ENCODE assay signal across 30 mouse cellular contexts in the genomic region with DNA sequence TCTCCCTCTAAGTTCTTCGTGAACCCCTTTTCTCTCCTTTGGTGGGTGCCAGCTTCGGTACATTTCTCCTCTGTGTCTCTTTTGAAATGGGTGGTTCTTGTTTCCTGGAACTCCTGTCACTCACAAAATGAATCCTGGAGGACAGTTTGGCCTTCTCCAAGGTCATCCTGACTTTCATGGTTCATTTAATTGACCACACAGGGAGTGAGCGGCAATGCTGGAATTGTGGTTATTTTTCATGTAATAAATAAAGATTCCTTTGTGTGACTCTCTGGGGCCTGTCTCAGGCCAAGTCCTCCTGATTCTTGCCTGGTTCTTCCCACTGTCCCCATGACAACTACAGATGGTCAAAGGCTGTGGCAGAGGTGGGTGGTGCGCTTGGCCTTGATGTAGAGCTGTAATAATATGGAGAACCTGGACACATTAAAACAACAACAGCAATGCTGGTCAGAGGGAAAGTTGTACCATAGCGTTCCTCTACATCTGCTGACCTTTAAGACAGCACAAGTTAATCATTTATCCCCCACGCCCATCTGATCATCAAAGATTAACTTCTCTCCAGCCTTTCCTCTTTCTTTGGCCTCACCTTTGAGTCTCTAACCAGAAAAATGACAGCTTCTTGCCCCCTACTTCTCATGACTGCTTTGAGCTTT. TPM values are rescaled to one million over a fixed set of nuclear protein-coding genes. Genes with fewer than 3 reads are reported as not detected.
DNase-seq lines count a peak whose midpoint lies in the region; ATAC-seq lines count a peak whose summit lies in the region.
"Had no signal": no experiment of that assay in that cellular context is flagged by ENCODE, and none has a peak within 500 bp of the region (broad histone marks: within the 10 kb centered on the region; RNA-seq: fewer than 3 reads in every experiment).

No protein-coding gene starts in this region.

- no peak overlapping the region for H3K4me2 ChIP-seq in intestine, embryonic 14.5 days (ENCODE audit: low read length)
- no peak overlapping the region for H3K4me2 ChIP-seq in kidney, embryonic 15.5 days
- H3K4me2 ChIP-seq: embryonic facial prominence, embryonic 13.5 days; forebrain, embryonic 12.5 days; heart, embryonic 15.5 days; hindbrain, embryonic 14.5 days; midbrain, embryonic 12.5 days had no signal

- peak; percentile 50; the same call in 1 of the 2 replicates for ATAC-seq in intestine, embryonic 14.5 days (replicated peaks; ENCODE audit: low FRiP score, low TSS enrichment, low read depth)
- peak; percentile 37; the same call in 1 of the 2 replicates for ATAC-seq in kidney, embryonic 15.5 days (replicated peaks; ENCODE audit: low FRiP score)
- no peak for ATAC-seq in frontal cortex, adult (ENCODE audit: low TSS enrichment)

- H3K9ac ChIP-seq in intestine, embryonic 14.5 days (ENCODE audit: low read length): no peak overlapping the region
- no peak overlapping the region for H3K9ac ChIP-seq in kidney, embryonic 15.5 days
- H3K9ac ChIP-seq: embryonic facial prominence, embryonic 13.5 days; forebrain, embryonic 12.5 days; heart, embryonic 15.5 days; hindbrain, embryonic 14.5 days; midbrain, embryonic 12.5 days had no signal

- no peak overlapping the region for H3K4me3 ChIP-seq in intestine, embryonic 14.5 days (ENCODE audit: low read depth, low read length)
- H3K4me3 ChIP-seq in kidney, embryonic 15.5 days (replicated peaks): no peak overlapping the region
- H3K4me3 ChIP-seq: embryonic facial prominence, embryonic 13.5 days; erythroblast, embryonic 14.5 days; forebrain, embryonic 12.5 days; heart, embryonic 15.5 days; midbrain, embryonic 12.5 days had no signal

- H3K36me3 ChIP-seq in intestine, embryonic 14.5 days (ENCODE audit: control insufficient read depth, insufficient read depth, low read length): no peaks in the 10 kb centered on the region
- H3K36me3 ChIP-seq in kidney, embryonic 15.5 days: peaks cover 57% of the 10 kb centered on the region
- H3K36me3 ChIP-seq: embryonic facial prominence, embryonic 13.5 days; forebrain, embryonic 12.5 days; heart, embryonic 15.5 days; midbrain, embryonic 12.5 days had no signal

- 88% methylated on average over 6 of the region's 6 CpGs for WGBS in intestine, embryonic 14.5 days
- WGBS in kidney, embryonic 15.5 days: 75% methylated on average over 6 of the region's 6 CpGs

- no peak for DNase-seq in intestine, embryonic 14.5 days (ENCODE audit: low spot score)
- peak; percentile 79 for DNase-seq in kidney, adult 11 months
- DNase-seq in kidney, postnatal 36 days: peak; percentile 70 to 87
- no peak for DNase-seq in natural killer cell, adult 2 months (ENCODE audit: low spot score in 2 of 2)
- no peak for DNase-seq in heart, postnatal 36 days
- no peak for DNase-seq in cerebellum, adult 11 months
- DNase-seq: adrenal gland, postnatal 36 days; cerebellum, postnatal 14 days; embryo, embryonic 11 days; gastrocnemius, postnatal 36 days; heart, postnatal 4 days; layer of hippocampus, adult 9-11 months; lung, postnatal 10 days; right cerebral cortex, postnatal 25 days had no signal

- no peaks in the 10 kb centered on the region for H3K9me3 ChIP-seq in intestine, embryonic 14.5 days (ENCODE audit: control insufficient read depth, low read length)
- no peaks in the 10 kb centered on the region for H3K9me3 ChIP-seq in kidney, embryonic 15.5 days (replicated peaks)
- H3K9me3 ChIP-seq: embryonic facial prominence, embryonic 13.5 days; forebrain, embryonic 12.5 days; heart, embryonic 15.5 days; midbrain, embryonic 12.5 days had no signal

- peaks cover 7% of the 10 kb centered on the region; the same call in 1 of the 2 replicates for H3K4me1 ChIP-seq in intestine, embryonic 14.5 days (replicated peaks; ENCODE audit: control insufficient read depth, insufficient read depth, low read length)
- H3K4me1 ChIP-seq in kidney, embryonic 15.5 days: peaks cover 68% of the 10 kb centered on the region

- intact Hi-C loops in heart, postnatal 36 days (cut with DNase I): no loop called here

- no peak overlapping the region for H3K27ac ChIP-seq in intestine, embryonic 14.5 days (ENCODE audit: low read depth)
- peak overlapping the region; percentile 80 for H3K27ac ChIP-seq in kidney, embryonic 15.5 days
- H3K27ac ChIP-seq: embryonic facial prominence, embryonic 13.5 days; forebrain, embryonic 12.5 days; heart, embryonic 15.5 days; hindbrain, embryonic 14.5 days; midbrain, embryonic 12.5 days had no signal

- H3K27me3 ChIP-seq in intestine, embryonic 14.5 days (replicated peaks; ENCODE audit: control insufficient read depth, insufficient read depth, low read length): no peaks in the 10 kb centered on the region
- H3K27me3 ChIP-seq in kidney, embryonic 15.5 days: no peaks in the 10 kb centered on the region

RNA-seq across cellular contexts. Expression of a gene that starts 54.0 kb away (rescaled TPM):
- 4.5 and 7.0 TPM in 2 replicates for polyA plus RNA-seq in intestine, embryonic 14.5 days (2014; fragmentation: Nextera tagmentation; extraction: Ambion mirVana)
- polyA plus RNA-seq in kidney, embryonic 15.5 days (2015; fragmentation: Nextera tagmentation; extraction: Ambion mirVana): 2.2 and 2.3 TPM in 2 replicates
- total RNA-seq in heart, postnatal 36 days (2021): 1 to 10 TPM in 1 of 2 experiments, under 1 TPM in 1; 0.89 to 1.4 TPM

RNA-seq across cellular contexts. Expression of a gene that starts 54.1 kb away (rescaled TPM):
- polyA plus RNA-seq in intestine, embryonic 14.5 days (2014; fragmentation: Nextera tagmentation; extraction: Ambion mirVana): 0.22 and 0.44 TPM in 2 replicates
- polyA plus RNA-seq in kidney, embryonic 15.5 days (2015; fragmentation: Nextera tagmentation; extraction: Ambion mirVana): 127 and 129 TPM in 2 replicates
- not detected for total RNA-seq in heart, postnatal 36 days (2021)
- total RNA-seq: adrenal gland, adult 18-20 months; adrenal gland, postnatal 36 days; gastrocnemius, adult 18-20 months; gastrocnemius, postnatal 36 days; heart, adult 8-10 months; heart, postnatal 4 days; left cerebral cortex, adult 18-20 months; left cerebral cortex, postnatal 36 days; monocyte, adult 5-6 weeks had no signal
- polyA plus RNA-seq: erythroblast, embryonic 14.5 days; heart, embryonic 15.5 days; limb, embryonic 14.5 days; spleen, adult 2 months had no signal

Comparison
In these comparisons a context has a peak if more than half of its experiments do, and no peak if none do; other contexts are left out.
1. DNase-seq: peak in kidney, adult 11 months (single experiment) and kidney, postnatal 36 days (2 of 2); none in intestine, embryonic 14.5 days (single experiment), natural killer cell, adult 2 months (0 of 2), heart, postnatal 36 days (0 of 2) and cerebellum, adult 11 months (single experiment).
2. RNA of a gene that starts 54.1 kb away (polyA plus RNA-seq): 127 to 129 TPM in kidney, embryonic 15.5 days; 0.22 to 0.44 TPM in intestine, embryonic 14.5 days; every median in the first group is over 10 times any median in the second.